Mouse (Mus musculus): Measurements from ENCODE around the gene Abca4.

DNA sequence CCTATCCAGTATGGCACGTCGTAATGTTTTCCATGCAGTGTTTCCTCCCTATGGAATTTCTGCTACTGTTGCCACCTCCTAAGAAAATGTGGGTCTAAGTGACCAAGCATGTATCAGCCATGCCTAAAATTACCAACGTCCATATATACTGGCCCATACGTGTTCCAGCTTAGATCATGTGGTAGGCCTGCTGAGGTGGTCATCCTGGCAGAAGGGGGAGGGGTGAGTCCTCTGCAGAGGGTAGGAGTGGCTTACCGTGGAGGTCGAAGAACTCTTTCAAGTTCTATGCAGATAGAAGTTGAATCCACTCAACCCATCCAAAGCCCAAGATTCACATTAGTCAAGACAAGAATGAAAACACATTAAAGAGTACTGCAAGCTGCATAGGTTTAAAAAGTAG is 89.6 kb downstream of the Abca4 start:
- no peak for TF ChIP-seq MYOD1 (IDR thresholded peaks at IDR 0.05; ENCODE audit: control insufficient read depth in 1 of 3, insufficient read length in 2 of 3, low read depth in 2 of 3)
- no peak for TF ChIP-seq POLR2A (IDR thresholded peaks at IDR 0.05; ENCODE audit: insufficient read length, low read depth)
- TF ChIP-seq USF1 (IDR thresholded peaks at IDR 0.05; ENCODE audit: low read depth) = no peak
- no peak for TF ChIP-seq CEBPB (IDR thresholded peaks at IDR 0.05; ENCODE audit: insufficient read depth, poor library complexity, severe bottlenecking)

Data from myocyte (in vitro differentiated cells).